Mouse (Mus musculus): ENCODE data around the gene Fat4.

Fat4 gene

DNA sequence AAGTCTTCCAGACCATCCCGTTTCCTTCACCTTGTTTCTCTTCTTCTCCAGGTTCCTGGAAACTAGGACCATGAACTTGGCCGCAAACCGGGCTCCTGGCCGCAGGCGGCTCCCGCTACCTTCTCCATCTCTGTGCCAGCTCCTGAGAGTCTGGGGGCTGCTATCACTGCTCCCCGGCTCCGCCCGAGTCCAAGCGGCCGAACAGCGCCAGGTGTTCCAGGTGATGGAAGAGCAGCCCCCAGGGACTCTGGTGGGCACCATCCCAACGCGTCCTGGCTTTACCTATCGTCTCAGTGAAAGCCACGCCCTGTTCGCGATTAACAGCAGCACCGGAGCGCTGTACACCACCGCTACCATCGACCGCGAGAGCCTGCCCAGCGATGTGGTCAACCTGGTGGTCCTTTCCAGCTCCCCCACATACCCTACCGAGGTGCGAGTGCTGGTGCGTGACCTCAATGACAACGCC is at the start of gene Fat4:
Gene Fat4 (plus strand): TSS at position 51 of the 466 bp plus-strand sequence.
- DNase-seq (ENCODE audit: low spot score in 2 of 2): no peak

DNA sequence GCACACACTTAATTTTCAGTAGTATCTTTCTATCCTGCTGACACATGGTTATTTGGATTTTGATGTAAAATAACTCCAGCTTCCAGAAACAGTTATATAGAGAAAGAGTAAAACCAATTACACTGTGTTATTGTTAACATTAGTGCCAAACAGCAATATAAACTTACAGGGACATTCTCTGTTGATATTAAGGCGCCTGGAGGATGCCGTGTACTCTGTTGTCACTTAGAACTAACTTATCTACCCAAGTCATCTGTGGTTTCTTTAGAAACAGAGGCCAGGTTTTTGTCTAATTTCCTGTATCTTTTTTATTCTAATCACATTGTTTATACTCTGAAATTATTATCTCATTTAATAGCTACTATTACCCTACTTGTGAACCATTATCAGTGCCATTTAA is 47.3 kb upstream of the Fat4 start:
- no peak for DNase-seq (ENCODE audit: low spot score in 2 of 2)

DNA sequence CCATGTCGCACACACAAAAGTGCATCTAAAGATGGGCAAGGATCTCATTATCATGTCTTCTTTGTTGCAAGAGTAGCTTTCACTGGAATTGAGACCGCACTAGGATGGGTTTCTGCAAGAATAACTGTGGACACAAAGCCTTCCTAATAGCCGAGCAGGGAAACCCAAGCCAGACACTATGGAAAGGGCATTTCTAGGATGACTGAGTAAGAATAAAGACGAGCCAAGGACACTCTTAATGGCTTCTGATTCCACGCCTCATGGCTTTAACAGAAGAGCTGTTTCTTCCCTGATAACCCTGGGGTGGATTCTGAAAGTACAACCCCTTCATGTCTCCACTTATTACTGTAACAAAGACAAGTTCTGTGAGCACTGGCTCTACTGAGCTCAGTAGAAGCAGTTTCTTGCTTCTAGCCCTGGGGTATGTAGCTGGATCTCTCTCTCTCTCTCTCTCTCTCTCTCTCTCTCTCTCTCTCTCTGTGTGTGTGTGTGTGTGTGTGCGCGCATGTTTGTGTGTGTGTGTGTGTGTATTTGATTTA is 43.7 kb upstream of the Fat4 start:
- DNase-seq (ENCODE audit: low spot score in 2 of 2): no peak

DNA sequence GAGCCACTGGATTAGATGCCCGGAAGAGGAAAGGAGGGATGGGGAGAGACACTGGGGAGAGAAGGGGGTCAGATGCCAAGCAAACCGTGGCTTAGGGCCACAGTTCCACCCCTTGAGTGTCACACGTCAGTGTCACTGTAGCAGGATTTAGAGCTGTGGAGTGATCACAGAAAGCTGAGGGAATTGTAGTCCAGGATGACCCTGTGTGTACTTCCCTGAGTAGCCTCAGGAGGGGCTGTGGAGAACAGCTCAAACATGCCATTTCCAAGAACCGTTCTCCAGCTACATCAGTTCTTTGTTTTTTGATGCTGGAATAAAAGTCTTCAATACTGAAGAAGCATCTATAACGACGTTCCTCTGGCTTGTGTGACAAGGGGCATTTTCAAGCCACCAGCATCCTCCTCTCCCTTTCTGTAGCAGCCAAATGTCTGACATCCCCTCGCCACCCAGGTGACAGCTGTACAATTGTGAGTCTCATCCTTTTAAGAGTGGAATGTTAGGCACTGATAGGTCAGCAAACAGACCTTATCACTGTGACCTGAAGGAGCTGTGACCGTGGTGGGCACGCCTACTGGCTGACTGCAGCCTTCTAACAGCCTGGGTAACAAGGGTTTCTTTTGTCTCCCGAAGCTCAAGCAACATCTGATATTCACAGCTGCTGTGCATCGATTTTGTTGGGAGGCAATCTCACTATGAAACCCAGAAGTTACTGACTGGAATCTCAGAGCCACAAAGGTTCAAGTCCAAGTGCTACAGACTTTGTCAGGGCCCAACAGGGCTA is 39.9 kb upstream of the Fat4 start:
- DNase-seq (ENCODE audit: low spot score in 2 of 2): no peak

DNA sequence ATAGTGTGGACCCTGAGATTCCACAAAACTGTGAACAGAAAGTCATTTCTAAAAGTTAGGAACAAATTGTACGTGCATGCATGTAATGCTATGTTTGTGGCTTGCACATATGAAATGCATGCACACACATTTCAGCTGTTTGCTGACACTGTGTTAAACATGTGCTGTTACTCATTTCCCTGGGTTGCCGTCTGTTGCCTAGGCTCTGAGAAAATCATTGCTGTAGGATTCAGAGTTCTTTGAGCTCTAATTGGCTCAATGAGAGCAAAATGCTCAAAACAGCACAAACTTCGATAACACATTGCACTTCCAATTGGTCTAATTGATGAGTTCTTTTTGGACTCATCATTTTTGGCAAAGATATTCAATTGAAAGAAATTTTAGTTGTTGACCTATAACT is 37.7 kb upstream of the Fat4 start:
- DNase-seq (ENCODE audit: low spot score in 2 of 2): no peak

DNA sequence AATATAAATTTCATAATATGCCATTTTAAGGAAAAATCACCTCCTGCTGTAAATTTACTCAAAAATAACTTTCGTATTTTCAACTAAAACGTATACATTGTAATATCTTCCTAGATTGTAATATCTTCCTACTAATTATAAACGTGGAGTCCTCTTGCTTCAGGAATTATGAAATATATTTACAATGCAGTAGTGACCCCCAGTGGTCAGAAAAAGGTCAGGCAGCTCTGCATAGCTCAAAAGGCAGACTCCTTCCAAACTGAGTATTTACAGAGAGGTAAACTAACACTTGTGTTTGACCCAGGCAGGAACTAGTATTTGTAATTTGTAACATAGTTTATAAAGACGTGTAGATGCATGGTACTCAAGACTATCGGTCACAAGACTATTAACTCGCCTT is 37.2 kb upstream of the Fat4 start:
- peak in 1 of 2 experiments; percentile 52 for DNase-seq (ENCODE audit: low spot score in 2 of 2)

DNA sequence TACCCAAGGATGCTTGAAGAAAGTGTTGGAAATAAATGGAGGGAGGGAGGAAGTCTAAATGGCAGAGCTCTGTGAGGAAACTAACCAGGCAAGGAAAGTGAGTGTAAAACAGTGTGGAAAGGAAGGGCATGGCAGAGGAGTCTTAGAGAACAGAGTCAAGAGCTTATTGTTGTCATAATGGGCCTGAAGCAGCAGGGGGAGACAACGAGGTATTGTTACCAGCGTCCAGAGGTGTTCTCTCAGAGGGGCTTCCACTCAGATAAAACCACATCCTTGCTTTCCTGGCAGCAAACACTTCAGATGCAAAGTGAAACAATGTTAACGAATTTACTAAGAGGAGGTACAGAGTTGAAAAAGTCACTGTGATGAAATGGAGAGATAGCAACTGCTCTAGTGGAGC is 33.1 kb upstream of the Fat4 start:
- no peak for DNase-seq (ENCODE audit: low spot score in 2 of 2)

DNA sequence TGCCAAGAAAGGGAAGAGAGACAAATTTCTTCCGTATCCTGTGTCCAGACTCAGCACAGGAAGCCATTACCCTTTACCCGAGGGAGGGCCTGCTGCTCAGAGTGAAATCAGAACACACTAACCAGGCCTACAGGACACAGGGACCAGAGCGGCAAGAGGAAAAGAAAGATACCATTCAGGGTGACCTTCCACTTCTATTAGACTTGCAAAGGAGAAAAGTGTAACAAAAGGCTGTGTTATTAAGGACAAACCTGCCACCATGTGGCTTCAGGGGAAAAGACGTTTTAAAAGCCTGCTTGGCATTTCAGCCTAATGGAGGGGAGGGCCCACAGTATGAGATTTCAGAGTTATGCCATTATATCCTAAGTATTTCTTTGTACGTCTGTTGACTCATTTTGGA is 26.1 kb upstream of the Fat4 start:
- DNase-seq (ENCODE audit: low spot score in 2 of 2): no peak

DNA sequence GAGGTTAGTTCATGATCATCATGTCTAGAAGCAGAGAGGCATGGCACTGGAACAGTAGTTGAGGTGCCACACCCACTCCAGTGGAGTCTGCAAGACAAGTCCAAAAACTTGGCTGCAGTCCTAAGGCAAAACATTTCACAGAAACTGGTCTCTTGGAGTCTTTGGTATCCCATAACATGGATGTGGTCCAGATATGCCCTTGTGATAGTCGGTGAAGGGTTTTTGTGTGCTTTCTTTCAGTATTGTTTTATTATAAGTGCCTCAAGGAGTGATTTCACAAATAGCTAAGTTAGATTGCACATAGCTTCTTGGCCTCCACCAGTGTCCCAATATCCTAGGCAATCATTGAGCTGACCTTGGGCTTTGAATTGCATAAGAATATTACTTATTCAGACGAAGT is 15.4 kb upstream of the Fat4 start:
- no peak for DNase-seq (ENCODE audit: low spot score in 2 of 2)

DNA sequence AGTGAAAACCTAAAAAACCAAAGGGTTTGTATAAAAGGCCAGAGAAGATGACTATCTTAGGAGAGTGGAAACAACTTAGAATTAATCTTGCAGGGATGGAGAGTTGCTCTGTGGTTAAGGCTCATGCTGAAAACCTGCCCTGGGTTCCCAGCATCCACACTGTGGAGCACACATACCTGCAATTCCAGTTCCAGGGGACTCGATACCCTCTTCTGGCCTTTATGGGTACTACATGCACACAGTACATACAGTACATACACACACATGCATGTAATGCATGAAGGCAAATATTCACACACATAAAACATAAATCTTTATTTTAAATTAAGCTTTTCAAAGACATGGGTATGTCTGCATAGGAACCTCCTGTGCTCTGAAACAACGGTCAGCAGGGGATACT is 10.9 kb upstream of the Fat4 start:
- no peak for DNase-seq (ENCODE audit: low spot score in 2 of 2)

DNA sequence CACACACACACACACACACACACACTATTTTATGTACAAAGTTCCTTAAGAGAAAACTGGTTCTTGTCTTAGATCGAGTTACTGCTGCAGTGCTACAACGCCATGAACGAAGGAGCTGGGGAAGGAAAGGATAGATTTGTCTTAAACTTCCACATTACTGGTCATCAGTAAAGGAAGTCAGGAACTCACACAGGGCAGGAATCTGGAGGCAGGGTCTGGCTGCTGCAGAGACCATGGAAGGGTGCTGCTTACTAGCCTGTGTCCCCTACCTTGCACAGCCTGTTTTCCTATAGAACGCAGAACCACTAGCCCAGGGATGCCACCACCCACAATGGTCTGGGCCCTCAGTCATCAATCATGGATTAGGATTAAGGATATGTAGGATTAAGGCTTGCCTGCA is 10.0 kb upstream of the Fat4 start:
- no peak for DNase-seq (ENCODE audit: low spot score in 2 of 2)

DNA sequence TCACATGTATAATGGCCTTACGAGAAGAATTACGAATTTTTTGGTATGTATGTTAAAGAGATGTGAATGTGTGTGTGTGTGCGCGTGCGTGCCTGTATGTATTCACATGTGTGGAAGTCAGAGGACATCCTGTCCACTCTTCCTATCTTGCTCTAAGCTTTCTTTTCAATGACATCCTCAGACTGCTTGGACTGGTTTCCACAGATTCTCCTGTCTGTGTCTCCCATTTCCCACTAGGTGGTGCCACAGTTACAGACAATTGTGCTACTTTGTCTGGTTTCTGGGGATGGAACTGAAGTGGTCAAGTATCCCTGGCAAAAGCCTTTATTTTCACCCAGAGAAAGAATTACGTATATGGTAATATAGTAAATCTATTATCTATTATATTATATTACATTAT is 4.0 kb upstream of the Fat4 start:
- peak in 1 of 2 experiments; percentile 37 for DNase-seq (ENCODE audit: low spot score in 2 of 2)

DNA sequence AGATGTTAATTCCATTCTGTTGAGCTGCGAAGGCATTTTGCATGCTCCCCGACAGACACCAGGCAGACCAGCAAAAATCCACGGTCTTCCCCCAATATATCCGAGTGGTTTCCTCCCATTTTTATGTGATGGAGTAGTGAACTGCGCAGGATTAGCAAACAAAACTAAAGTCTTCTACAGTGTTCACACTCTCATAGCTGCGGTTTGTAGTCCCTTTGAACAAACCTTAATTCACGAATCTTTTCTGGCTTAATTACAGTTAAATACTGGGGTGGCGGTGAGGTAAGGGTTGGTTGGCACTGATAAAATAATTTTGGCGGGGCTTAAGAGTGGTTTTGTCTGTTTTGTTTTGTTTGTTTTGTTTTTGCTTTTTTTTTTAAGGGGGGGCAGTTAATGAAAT is 3.1 kb upstream of the Fat4 start:
- no peak for DNase-seq (ENCODE audit: low spot score in 2 of 2)

DNA sequence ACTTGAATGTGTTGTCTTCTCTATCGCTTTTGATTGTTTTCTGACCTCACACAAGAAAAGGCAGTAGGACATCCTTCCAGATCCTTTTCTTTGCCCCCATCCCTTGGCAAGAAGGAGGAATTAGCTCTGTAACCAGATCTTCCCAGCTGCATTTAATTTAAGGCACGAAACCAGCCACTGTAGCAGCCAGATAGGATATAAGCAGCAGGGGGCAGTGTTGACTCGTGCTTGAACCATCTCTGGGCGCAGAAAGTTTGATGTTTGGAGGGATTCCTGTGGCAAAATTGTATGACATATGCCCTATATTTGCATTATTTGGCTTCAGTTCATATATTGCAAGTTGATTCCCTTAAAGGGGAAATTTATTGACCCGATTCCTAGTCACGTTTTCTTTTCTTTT is 2.5 kb upstream of the Fat4 start:
- DNase-seq (ENCODE audit: low spot score in 2 of 2): peak; percentile 64 to 81

DNA sequence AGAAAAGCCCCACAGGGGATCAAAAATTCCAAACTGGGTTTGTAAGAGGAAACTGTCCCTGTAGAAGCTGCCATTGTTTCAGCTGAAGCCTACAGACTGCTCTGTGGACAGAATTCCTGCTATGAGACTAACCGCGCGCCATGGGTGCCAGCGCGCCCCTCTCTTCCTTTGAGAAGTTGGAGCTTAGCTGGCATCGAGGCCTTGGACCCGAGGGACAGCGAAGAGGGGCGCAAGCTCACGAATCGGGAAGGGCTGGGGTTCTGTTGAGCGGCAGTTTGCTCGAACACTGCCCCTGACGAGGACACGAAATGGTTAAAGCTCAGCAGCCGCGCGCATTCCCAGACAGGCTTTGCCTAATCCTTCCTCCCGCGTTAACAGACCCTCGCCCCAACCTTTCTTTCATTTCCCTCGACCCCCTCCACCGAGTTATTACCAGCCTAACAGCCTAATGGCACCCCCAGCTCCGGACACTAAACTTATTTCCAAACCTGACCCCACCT is 1.8 kb upstream of the Fat4 start:
- DNase-seq (ENCODE audit: low spot score in 2 of 2): peak; percentile 23 to 39

DNA sequence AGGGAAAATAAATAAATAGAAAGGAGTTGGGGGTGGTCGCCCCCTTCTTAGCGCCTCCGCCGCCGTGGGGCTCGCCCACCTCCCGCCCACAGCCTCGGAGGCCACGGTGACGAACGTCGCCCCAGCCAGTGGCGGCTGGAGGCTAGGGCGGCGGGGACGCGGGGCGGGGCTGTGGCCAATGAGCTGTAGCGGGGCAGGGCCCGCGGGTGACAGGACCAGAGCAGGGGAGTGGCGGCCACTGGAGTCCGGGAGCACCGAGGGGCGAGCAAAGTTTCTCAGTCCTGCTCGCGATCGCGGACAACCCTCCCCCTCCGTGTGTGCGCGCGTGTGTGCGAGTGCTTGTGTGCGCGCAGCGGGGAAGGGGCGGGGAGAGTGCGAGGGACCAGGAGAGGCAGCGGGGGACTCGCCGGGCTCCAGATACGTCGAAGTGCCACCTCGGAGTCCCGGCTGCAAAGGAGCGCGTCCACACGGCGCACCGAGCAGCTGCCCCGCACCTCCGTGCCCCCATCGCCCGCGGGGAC is 1.2 kb upstream of the Fat4 start:
- DNase-seq (ENCODE audit: low spot score in 2 of 2): peak; percentile 61 to 75

DNA sequence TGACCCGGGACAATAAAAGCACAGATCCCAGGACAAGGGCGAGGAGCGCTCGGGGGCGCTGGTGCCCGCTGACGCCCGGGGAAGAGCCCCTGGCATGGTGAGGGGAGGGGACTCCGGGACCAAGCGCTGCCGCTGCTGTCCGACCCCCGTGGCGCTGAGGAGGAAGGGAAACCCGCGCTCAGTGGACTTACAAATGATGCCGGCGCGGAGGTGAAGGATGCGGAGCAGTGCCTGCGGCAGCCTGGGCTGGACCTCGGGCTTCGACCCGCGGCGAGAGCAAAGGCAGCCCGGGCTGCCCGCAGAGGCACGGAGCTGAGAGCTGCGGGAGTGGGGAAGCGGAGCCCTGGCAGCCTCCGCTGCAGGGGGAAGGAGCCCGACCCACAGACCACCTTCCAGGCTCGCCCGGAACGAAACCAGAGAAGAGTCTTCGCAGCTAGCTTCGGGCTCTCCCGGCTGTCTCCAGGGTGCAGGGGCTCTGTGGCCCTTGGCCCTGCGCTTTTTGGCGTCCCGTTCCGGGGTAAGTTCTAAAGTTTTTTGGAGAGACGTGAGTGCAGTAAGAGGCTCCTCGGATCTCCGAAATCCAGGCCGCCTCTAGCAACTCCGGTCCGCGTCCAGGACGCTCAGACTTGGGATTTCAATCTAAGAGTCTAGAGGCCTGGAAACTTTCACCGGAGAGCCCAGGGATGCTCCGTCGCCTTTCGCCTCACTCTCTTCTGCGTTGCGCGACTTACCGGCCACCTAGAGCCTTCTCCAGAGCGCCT is 499 bp upstream of the Fat4 start:
- peak; percentile 34 to 49 for DNase-seq (ENCODE audit: low spot score in 2 of 2)

DNA sequence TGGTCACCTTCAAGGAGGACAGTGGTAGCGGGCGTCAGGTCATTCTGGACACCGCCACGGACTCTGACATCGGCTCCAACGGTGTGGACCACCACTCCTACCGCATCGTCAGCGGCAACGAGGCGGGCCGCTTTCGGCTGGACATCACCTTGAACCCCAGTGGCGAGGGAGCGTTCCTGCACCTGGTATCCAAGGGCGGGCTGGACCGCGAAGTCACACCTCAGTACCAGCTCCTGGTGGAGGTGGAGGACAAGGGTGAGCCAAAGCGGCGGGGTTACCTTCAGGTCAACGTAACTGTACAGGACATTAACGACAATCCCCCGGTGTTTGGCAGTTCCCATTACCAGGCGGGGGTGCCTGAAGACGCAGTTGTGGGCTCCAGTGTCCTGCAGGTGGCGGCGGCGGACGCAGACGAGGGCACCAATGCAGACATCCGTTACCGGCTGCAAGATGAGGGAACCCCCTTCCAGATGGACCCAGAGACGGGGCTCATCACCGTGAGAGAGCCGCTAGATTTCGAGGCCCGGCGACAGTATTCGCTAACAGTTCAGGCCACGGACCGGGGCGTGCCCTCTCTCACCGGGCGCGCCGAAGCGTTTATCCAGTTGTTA is 746 bp downstream of the Fat4 start:
- peak; percentile 27 to 68 for DNase-seq (ENCODE audit: low spot score in 2 of 2)

DNA sequence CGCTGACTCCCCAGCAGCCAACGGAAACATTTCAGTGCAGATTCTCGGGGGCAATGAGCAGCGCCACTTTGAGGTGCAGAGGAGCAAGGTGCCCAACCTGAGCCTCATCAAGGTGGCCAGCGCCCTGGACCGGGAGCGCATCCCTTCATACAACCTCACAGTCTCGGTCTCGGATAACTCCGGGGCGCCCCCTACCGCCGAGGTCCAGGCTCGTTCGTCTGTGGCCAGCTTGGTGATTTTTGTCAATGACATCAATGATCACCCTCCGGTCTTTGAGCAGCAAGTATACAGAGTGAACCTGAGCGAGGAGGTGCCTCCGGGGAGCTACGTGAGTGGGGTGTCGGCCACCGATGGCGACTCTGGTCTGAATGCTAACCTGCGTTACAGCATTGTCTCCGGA is 1.4 kb downstream of the Fat4 start:
- peak; percentile 86 for DNase-seq (ENCODE audit: low spot score in 2 of 2)

DNA sequence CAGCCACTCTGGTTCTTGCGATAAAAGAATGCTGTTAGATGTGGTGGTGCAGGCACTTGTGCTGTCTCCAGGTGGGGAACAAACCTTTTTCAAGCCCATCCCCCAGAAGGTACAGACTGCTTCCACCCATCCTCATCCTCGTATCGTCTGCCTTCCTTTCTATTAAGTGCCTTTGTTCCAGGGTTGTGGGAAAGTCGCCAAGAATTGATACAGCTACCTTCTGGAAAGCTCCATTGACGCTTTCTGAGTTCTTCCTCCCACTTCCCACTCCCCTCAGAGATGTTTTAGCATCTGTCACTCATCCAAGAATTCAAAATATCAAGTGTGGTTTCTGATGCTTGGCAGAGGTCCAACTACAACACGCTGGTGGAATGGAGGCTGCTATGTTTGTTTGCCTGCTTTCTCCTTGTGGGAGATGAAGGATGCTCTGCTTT is 6.1 kb downstream of the Fat4 start:
- no peak for DNase-seq (ENCODE audit: low spot score in 2 of 2)

DNA sequence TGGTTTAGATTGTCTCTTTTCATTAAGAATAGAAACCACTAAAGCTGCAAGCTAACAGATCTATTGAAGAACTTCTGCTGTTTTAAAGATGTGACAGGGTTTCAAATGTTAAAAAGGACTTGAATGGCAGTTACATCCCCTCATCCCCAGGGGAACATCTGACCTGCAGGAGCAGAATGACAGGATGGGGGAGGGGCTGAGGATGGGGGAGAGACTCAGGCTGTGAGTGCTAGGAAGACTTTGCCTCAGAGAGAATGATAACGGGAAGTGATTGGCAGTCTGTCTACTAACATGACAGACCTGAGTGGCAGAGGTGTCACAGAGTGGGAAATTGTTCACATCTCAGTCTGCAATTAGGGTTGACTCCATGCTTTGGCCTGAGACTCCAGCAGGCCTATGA is 14.1 kb downstream of the Fat4 start:
- DNase-seq (ENCODE audit: low spot score in 2 of 2): no peak

DNA sequence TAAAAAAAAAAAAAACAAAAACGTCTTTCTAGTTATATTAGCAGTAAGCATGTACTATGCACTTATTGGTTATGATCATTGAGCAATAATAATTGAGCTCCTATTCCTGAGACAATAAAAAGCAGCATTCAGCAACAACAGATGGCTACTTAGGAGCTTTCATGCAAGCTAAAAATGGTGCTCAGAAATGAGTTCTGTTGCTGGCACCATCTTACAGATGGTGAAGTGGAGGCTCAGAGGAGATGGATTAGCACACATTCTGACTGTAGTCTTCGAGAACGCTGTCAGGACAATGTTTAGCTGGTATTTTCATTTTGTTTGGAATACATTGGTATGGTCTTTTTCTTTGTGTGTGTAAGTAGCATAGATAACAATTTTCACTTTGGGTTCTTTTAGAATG is 20.1 kb downstream of the Fat4 start:
- no peak for DNase-seq (ENCODE audit: low spot score in 2 of 2)
